Mouse (Mus musculus): ENCODE results near the gene Slc5a11.

GRCm38 (mm10) chr7:123188462-123188861 lies 26.1 kb upstream of the Slc5a11 start:
- TF ChIP-seq CTCF (IDR thresholded peaks at IDR 0.05; ENCODE audit: extremely low read depth, insufficient read depth, low read length) (no peak), POLR2A (IDR thresholded peaks at IDR 0.05; ENCODE audit: extremely low read depth, insufficient read depth, low read length) (no peak)

Measured in cortical plate, adult 2 months (tissue).